Mouse (Mus musculus) thymus, adult 2 months (tissue): ENCODE data around the gene Naxd. TPM values are rescaled to one million over a fixed set of nuclear protein-coding genes. Genes with fewer than 3 reads are reported as not detected.
A peak's percentile ranks its signal among the peaks of the same experiment; 100 is the strongest.
"Not testable (repeated sequence)": the region's sequence is repeated elsewhere in the genome, so short reads cannot be mapped to it uniquely, and the experiment has no call there.

Source experiments
- DNase-seq: peaks from one replicate; pipeline ENCODE4 v3.0.0; 2021
- H3K27ac ChIP-seq: fragments of 200-500 bp; 2 replicates; pipeline ENCODE4 v1.5.1; 2012; ENCODE audit warnings: low read length, control low read depth; ENCODE audit not compliant: control insufficient read depth, insufficient read depth
- H3K27me3 ChIP-seq: fragments of 200-500 bp; 2 replicates; pipeline ENCODE4 v1.6.1; 2012; ENCODE audit warnings: mild to moderate bottlenecking, low read length, moderate library complexity, mixed read lengths; ENCODE audit not compliant: control insufficient read depth, insufficient read depth
- H3K36me3 ChIP-seq: fragments of 200-500 bp; 2 replicates; pipeline ENCODE4 v1.6.1; 2012; ENCODE audit warnings: mild to moderate bottlenecking, low read length, moderate library complexity; ENCODE audit not compliant: control insufficient read depth, insufficient read depth
- H3K4me1 ChIP-seq: fragments of 200-500 bp; replicated peaks from 2 replicates; pipeline ENCODE4 v1.6.1; 2012; ENCODE audit warnings: low read length; ENCODE audit not compliant: control insufficient read depth, insufficient read depth
- H3K4me3 ChIP-seq: fragments of 200-500 bp; 2 replicates; pipeline ENCODE4 v1.5.1; 2012; ENCODE audit warnings: mild to moderate bottlenecking, low read length, control low read depth, moderate library complexity; ENCODE audit not compliant: control insufficient read depth, insufficient read depth
- CTCF ChIP-seq: fragments of 200-500 bp; IDR thresholded peaks from 2 replicates; pipeline ENCODE4 v1.5.1; 2012; ENCODE audit warnings: mild to moderate bottlenecking, control low read depth, low read length, moderate library complexity, borderline replicate concordance; ENCODE audit not compliant: control insufficient read depth, poor library complexity, insufficient read depth; ENCODE audit errors: extremely low read depth
- POLR2A ChIP-seq: fragments of 200-500 bp; IDR thresholded peaks from 2 replicates; pipeline ENCODE4 v1.6.1; 2012; ENCODE audit warnings: mild to moderate bottlenecking, low read length, control low read depth, moderate library complexity; ENCODE audit not compliant: control insufficient read depth, poor library complexity, insufficient read depth; ENCODE audit errors: extremely low read depth
- WGBS: fragments of 180-500 bp; shearing (Covaris S2); methylation state at CpG from one replicate; pipeline ENCODE4 v1.1.7; 2018; 5-methylcytosine and 5-hydroxymethylcytosine counted together
- polyA plus RNA-seq: library from polyadenylated mRNA; depleted of rRNA; stranded (reverse); fragments of >200 nt; gene quantifications from 2 replicates; pipeline ENCODE4 v1.2.3, GENCODE M21; 2012

Naxd gene
- polyA plus RNA-seq, 1 experiment: 168 TPM

GRCm38 (mm10) chr8:11463889-11464706 lies 33.2 kb upstream of the Naxd start:
- H3K4me3 ChIP-seq: no peak overlapping the region
- WGBS: 15% methylated on average over 12 of the region's 12 CpGs
- DNase-seq: no peak
- H3K27ac ChIP-seq: no peak overlapping the region
- H3K27me3 ChIP-seq: no peaks in the 10 kb centered on the region
- H3K36me3 ChIP-seq: no peaks in the 10 kb centered on the region
- no peak for TF ChIP-seq CTCF
- TF ChIP-seq POLR2A: no peak
- H3K4me1 ChIP-seq: peaks cover 18% of the 10 kb centered on the region

DNA sequence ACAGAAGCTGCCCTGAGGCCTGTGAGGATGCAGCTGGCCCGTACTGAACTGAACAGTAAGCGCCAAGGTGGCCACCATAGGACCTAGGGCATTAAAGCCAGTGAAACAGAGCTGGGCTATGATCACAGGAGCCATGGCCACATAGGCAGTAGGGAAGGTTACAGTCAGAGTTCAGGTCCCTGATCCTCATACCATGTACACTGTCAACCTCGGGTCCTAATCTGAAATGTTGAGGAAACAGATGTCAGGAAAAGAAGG lies 32.7 kb upstream of the Naxd start:
- Histone ChIP-seq H3K4me3 (no peak overlapping the region), H3K4me1 (peaks cover 18% of the 10 kb centered on the region), H3K27me3 (no peaks in the 10 kb centered on the region), H3K36me3 (no peaks in the 10 kb centered on the region), H3K27ac (no peak overlapping the region)
- TF ChIP-seq POLR2A (no peak), CTCF (no peak)
- 51% methylated on average over 3 of the region's 3 CpGs for WGBS
- DNase-seq: no peak

GRCm38 (mm10) chr8:11465619-11466018 lies 31.7 kb upstream of the Naxd start:
- H3K4me3 ChIP-seq: no peak overlapping the region
- H3K4me1 ChIP-seq: peaks cover 18% of the 10 kb centered on the region
- no peak for TF ChIP-seq POLR2A
- no peak for TF ChIP-seq CTCF
- no peak overlapping the region for H3K27ac ChIP-seq
- WGBS: 93% methylated on average over 4 of the region's 4 CpGs
- DNase-seq: no peak
- H3K36me3 ChIP-seq: no peaks in the 10 kb centered on the region
- no peaks in the 10 kb centered on the region for H3K27me3 ChIP-seq

GRCm38 (mm10) chr8:11466528-11466927 lies 30.8 kb upstream of the Naxd start:
- H3K27ac ChIP-seq, H3K27me3 ChIP-seq, H3K36me3 ChIP-seq, H3K4me3 ChIP-seq, DNase-seq: not testable (repeated sequence)
- WGBS: 93% methylated on average over 5 of the region's 5 CpGs
- H3K4me1 ChIP-seq: peaks cover 18% of the 10 kb centered on the region

DNA sequence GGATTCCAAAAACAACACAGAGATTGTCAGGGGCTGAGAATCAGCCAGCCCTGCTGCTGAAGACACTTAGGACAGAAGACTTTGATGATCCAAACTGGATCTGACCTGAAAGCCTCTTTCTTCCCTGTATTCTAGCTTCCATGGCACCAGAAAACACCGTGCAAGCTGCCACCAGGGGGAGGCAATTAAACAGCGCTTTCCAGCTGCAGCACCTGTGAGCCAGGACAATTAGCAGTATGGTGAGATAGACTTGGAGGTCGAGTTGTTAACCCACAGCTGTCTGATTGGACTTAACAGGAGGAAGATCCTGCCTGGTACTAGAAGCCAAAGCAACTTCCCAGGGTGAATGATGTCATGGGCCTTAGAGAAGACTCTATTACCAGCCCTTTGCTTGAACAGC lies 28.2 kb upstream of the Naxd start:
- Histone ChIP-seq H3K27ac (no peak overlapping the region), H3K4me1 (peaks cover 6% of the 10 kb centered on the region), H3K36me3 (no peaks in the 10 kb centered on the region), H3K4me3 (no peak overlapping the region), H3K27me3 (no peaks in the 10 kb centered on the region)
- 7% methylated on average over 3 of the region's 3 CpGs for WGBS
- DNase-seq: peak; percentile 33
- TF ChIP-seq CTCF (no peak), POLR2A (no peak)

DNA sequence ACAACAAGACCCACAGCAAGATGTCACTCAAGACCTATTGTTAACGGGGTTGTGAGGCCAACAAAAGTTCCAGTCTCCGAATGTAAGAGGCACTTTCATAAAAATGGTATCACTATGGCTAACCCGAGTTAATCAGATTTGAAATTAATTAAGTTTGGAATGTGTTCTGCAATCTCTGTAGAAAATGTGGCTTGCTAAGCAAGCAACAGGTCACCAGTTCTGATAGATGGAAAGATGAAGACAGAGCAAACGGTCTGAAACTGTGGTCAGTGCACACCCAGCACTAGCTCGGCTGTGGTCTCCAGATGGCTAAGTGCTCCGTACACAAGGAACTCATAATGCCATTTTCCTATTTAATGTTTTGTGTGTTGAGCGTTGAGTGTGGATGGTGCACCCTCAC lies 26.6 kb upstream of the Naxd start:
- 89% methylated on average over 7 of the region's 7 CpGs for WGBS
- H3K27me3 ChIP-seq: peaks cover under 1% of the 10 kb centered on the region; the same call in 1 of the 2 replicates

DNA sequence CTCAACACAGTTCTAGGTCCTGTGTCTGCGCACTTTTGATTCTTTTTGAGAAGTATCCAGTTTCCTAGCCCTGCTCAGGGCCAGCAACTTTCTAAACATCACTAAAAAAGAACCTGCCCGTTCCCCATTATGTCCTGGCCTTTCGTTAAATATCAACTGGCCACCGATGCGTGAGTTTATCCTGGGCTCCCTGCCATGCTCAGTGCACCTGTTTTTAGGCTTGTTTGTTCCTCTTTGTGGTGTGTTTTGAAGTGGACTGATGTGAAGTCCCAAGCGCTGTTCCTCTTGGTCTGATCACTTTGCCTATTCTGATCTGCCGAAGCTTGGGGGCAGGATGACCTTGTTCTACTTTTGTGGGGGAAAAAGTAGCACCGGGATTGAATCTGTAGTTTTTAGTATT lies 26.0 kb upstream of the Naxd start:
- peaks cover 5% of the 10 kb centered on the region; the same call in 1 of the 2 replicates for H3K4me1 ChIP-seq
- peaks cover 4% of the 10 kb centered on the region; the same call in 1 of the 2 replicates for H3K27me3 ChIP-seq
- H3K36me3 ChIP-seq: no peaks in the 10 kb centered on the region
- H3K27ac ChIP-seq: no peak overlapping the region
- DNase-seq: no peak
- H3K4me3 ChIP-seq: no peak overlapping the region
- TF ChIP-seq CTCF (no peak), POLR2A (no peak)
- WGBS: 24% methylated on average over 8 of the region's 8 CpGs

More for the DNA sequence above, 26.6 kb upstream of the Naxd start:
- no peak overlapping the region for H3K4me3 ChIP-seq
- no peak overlapping the region for H3K27ac ChIP-seq
- TF ChIP-seq CTCF (no peak), POLR2A (no peak)
- no peaks in the 10 kb centered on the region for H3K4me1 ChIP-seq
- no peaks in the 10 kb centered on the region for H3K36me3 ChIP-seq
- no peak for DNase-seq
